Mouse (Mus musculus): ENCODE data around the gene Agpat1. TPM values are rescaled to one million over a fixed set of nuclear protein-coding genes. Genes with fewer than 3 reads are reported as not detected.

Agpat1 gene
- polyA plus RNA-seq, 1 experiment = 350 TPM

GRCm38 (mm10) chr17:34650781-34651180 is 46.7 kb downstream of the Agpat1 start:
- Histone ChIP-seq H3K36me3 (ENCODE audit: control insufficient read depth, insufficient read depth, low read length) (no peaks in the 10 kb centered on the region), H3K27ac (ENCODE audit: control insufficient read depth, insufficient read depth, low read length) (no peak overlapping the region), H3K27me3 (ENCODE audit: control insufficient read depth, insufficient read depth, low read length) (no peaks in the 10 kb centered on the region), H3K4me3 (ENCODE audit: control insufficient read depth, insufficient read depth, low read length) (no peak overlapping the region), H3K4me1 (replicated peaks; ENCODE audit: control insufficient read depth, insufficient read depth, low read length) (peaks cover 17% of the 10 kb centered on the region)
- WGBS = 96% methylated on average over 14 of the region's 14 CpGs
- TF ChIP-seq CTCF (IDR thresholded peaks at IDR 0.05; ENCODE audit: borderline replicate concordance, control insufficient read depth, extremely low read depth, insufficient read depth, low read length, poor library complexity) (no peak), POLR2A (IDR thresholded peaks at IDR 0.05; ENCODE audit: control insufficient read depth, extremely low read depth, insufficient read depth, low read length, poor library complexity) (no peak)
- DNase-seq = no peak

- H3K27ac ChIP-seq (ENCODE audit: control insufficient read depth, insufficient read depth, low read length) = no peak overlapping the region
- peak; percentile 76; the same call in 1 of the 2 replicates for TF ChIP-seq CTCF (IDR thresholded peaks at IDR 0.05; ENCODE audit: borderline replicate concordance, control insufficient read depth, extremely low read depth, insufficient read depth, low read length, poor library complexity)
- no peak for TF ChIP-seq POLR2A (IDR thresholded peaks at IDR 0.05; ENCODE audit: control insufficient read depth, extremely low read depth, insufficient read depth, low read length, poor library complexity)
- peaks cover 8% of the 10 kb centered on the region for H3K4me1 ChIP-seq (replicated peaks; ENCODE audit: control insufficient read depth, insufficient read depth, low read length)
- DNase-seq = peak; percentile 61
- H3K4me3 ChIP-seq (ENCODE audit: control insufficient read depth, insufficient read depth, low read length) = no peak overlapping the region
- 68% methylated on average over 19 of the region's 19 CpGs for WGBS
- H3K36me3 ChIP-seq (ENCODE audit: control insufficient read depth, insufficient read depth, low read length) = no peaks in the 10 kb centered on the region
- H3K27me3 ChIP-seq (ENCODE audit: control insufficient read depth, insufficient read depth, low read length) = no peaks in the 10 kb centered on the region
Observed at GRCm38 (mm10) chr17:34651507-34652221, 47.6 kb downstream of the Agpat1 start.

GRCm38 (mm10) chr17:34652546-34652945 is 48.5 kb downstream of the Agpat1 start:
- H3K4me3 ChIP-seq (ENCODE audit: control insufficient read depth, insufficient read depth, low read length) = no peak overlapping the region
- no peaks in the 10 kb centered on the region for H3K27me3 ChIP-seq (ENCODE audit: control insufficient read depth, insufficient read depth, low read length)
- H3K4me1 ChIP-seq (replicated peaks; ENCODE audit: control insufficient read depth, insufficient read depth, low read length) = peaks cover 7% of the 10 kb centered on the region
- DNase-seq = no peak
- 97% methylated on average over 10 of the region's 10 CpGs for WGBS
- TF ChIP-seq CTCF (IDR thresholded peaks at IDR 0.05; ENCODE audit: borderline replicate concordance, control insufficient read depth, extremely low read depth, insufficient read depth, low read length, poor library complexity) = no peak
- TF ChIP-seq POLR2A (IDR thresholded peaks at IDR 0.05; ENCODE audit: control insufficient read depth, extremely low read depth, insufficient read depth, low read length, poor library complexity) = no peak
- H3K36me3 ChIP-seq (ENCODE audit: control insufficient read depth, insufficient read depth, low read length) = no peaks in the 10 kb centered on the region
- H3K27ac ChIP-seq (ENCODE audit: control insufficient read depth, insufficient read depth, low read length) = no peak overlapping the region

GRCm38 (mm10) chr17:34652985-34653384 is 48.9 kb downstream of the Agpat1 start:
- Histone ChIP-seq H3K4me1 (replicated peaks; ENCODE audit: control insufficient read depth, insufficient read depth, low read length) (0 out of 2 replicates have a peak, but pooled peaks cover 3% of the 10 kb centered on the region), H3K27me3 (ENCODE audit: control insufficient read depth, insufficient read depth, low read length) (no peaks in the 10 kb centered on the region), H3K4me3 (ENCODE audit: control insufficient read depth, insufficient read depth, low read length) (no peak overlapping the region), H3K27ac (ENCODE audit: control insufficient read depth, insufficient read depth, low read length) (no peak overlapping the region), H3K36me3 (ENCODE audit: control insufficient read depth, insufficient read depth, low read length) (no peaks in the 10 kb centered on the region)
- 93% methylated on average over 8 of the region's 8 CpGs for WGBS
- no peak for DNase-seq
- no peak for TF ChIP-seq POLR2A (IDR thresholded peaks at IDR 0.05; ENCODE audit: control insufficient read depth, extremely low read depth, insufficient read depth, low read length, poor library complexity)
- no peak for TF ChIP-seq CTCF (IDR thresholded peaks at IDR 0.05; ENCODE audit: borderline replicate concordance, control insufficient read depth, extremely low read depth, insufficient read depth, low read length, poor library complexity)

GRCm38 (mm10) chr17:34653746-34654285 is 49.8 kb downstream of the Agpat1 start:
- WGBS = 69% methylated on average over 9 of the region's 9 CpGs
- H3K4me3 ChIP-seq (ENCODE audit: control insufficient read depth, insufficient read depth, low read length) = no peak overlapping the region
- no peak for TF ChIP-seq POLR2A (IDR thresholded peaks at IDR 0.05; ENCODE audit: control insufficient read depth, extremely low read depth, insufficient read depth, low read length, poor library complexity)
- peak; percentile 62; the same call in 1 of the 2 replicates for TF ChIP-seq CTCF (IDR thresholded peaks at IDR 0.05; ENCODE audit: borderline replicate concordance, control insufficient read depth, extremely low read depth, insufficient read depth, low read length, poor library complexity)
- no peaks in the 10 kb centered on the region for H3K36me3 ChIP-seq (ENCODE audit: control insufficient read depth, insufficient read depth, low read length)
- no peaks in the 10 kb centered on the region for H3K27me3 ChIP-seq (ENCODE audit: control insufficient read depth, insufficient read depth, low read length)
- H3K4me1 ChIP-seq (replicated peaks; ENCODE audit: control insufficient read depth, insufficient read depth, low read length) = no peaks in the 10 kb centered on the region
- peak; percentile 51 for DNase-seq
- H3K27ac ChIP-seq (ENCODE audit: control insufficient read depth, insufficient read depth, low read length) = no peak overlapping the region

GRCm38 (mm10) chr17:34654392-34654791 is 50.3 kb downstream of the Agpat1 start:
- DNase-seq = no peak
- TF ChIP-seq CTCF (IDR thresholded peaks at IDR 0.05; ENCODE audit: borderline replicate concordance, control insufficient read depth, extremely low read depth, insufficient read depth, low read length, poor library complexity) = no peak
- TF ChIP-seq POLR2A (IDR thresholded peaks at IDR 0.05; ENCODE audit: control insufficient read depth, extremely low read depth, insufficient read depth, low read length, poor library complexity) = no peak
- Histone ChIP-seq H3K27me3 (ENCODE audit: control insufficient read depth, insufficient read depth, low read length) (peaks cover 3% of the 10 kb centered on the region; the same call in 1 of the 2 replicates), H3K4me3 (ENCODE audit: control insufficient read depth, insufficient read depth, low read length) (no peak overlapping the region), H3K4me1 (replicated peaks; ENCODE audit: control insufficient read depth, insufficient read depth, low read length) (no peaks in the 10 kb centered on the region), H3K27ac (ENCODE audit: control insufficient read depth, insufficient read depth, low read length) (no peak overlapping the region), H3K36me3 (ENCODE audit: control insufficient read depth, insufficient read depth, low read length) (no peaks in the 10 kb centered on the region)
- WGBS = 97% methylated on average over 13 of the region's 13 CpGs
